Mouse (Mus musculus): ENCODE data around the gene Khk. TPM values are rescaled to one million over a fixed set of nuclear protein-coding genes. Genes with fewer than 3 reads are reported as not detected.

Khk gene
- total RNA-seq, 1 experiment from 2014 or later, result 29.8 TPM

DNA sequence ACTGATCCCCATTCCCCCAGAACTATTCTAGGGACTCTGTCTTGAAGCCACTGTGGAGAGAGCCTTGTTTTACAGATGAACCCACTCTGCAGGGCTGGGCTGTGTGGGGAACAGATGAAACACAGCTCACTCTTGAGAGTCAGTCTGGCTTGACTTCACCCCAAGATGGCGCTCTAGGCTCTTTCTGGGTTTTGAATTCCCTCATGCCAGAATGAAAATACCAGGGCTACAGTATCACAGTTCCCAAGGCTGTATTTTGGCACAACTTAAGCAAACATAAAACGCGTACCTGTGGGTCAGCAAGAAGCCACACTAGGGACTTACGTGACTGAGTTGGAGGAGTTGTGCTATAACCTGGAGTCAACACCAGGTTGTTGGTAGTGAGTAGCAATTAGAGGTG is 8.9 kb downstream of the Khk start:
- 0 out of 2 replicates have a peak, but pooled peaks have one; percentile 29 for ATAC-seq (replicated peaks; ENCODE audit: insufficient number of reproducible peaks, low FRiP score, low TSS enrichment, poor library complexity, severe bottlenecking)

DNA sequence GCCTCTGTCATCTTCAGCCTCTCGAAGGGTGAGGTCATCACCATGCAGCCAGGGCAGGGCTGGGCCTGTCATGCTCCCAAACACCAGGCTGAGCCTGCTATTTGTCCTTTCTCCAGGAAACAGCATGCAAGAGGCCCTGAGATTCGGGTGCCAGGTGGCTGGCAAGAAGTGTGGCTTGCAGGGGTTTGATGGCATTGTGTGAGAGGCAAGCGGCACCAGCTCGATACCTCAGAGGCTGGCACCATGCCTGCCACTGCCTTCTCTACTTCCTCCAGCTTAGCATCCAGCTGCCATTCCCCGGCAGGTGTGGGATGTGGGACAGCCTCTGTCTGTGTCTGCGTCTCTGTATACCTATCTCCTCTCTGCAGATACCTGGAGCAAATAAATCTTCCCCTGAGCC is 9.6 kb downstream of the Khk start:
- ATAC-seq (replicated peaks; ENCODE audit: insufficient number of reproducible peaks, low FRiP score, low TSS enrichment, poor library complexity, severe bottlenecking), result no peak

DNA sequence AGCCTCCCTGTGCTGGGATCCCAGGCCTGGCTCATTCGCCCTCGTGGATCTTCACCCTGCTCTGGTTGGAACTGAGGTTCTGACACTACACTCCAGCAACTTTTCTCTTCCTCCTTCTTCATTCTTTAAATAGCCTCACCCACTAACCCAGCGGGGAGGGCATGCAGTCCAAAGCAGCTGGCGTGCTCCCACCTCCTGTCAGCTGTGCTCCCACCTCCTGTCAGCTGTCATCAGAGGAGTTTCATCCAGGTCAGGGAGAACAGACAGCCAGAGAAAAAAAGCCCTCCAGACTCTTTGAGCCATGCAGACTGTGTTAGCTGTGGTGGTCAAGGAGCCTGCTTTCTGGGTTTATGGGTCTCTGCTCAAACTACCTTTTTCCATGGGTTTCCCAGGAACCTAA is 10.1 kb downstream of the Khk start:
- no peak for ATAC-seq (replicated peaks; ENCODE audit: insufficient number of reproducible peaks, low FRiP score, low TSS enrichment, poor library complexity, severe bottlenecking)

DNA sequence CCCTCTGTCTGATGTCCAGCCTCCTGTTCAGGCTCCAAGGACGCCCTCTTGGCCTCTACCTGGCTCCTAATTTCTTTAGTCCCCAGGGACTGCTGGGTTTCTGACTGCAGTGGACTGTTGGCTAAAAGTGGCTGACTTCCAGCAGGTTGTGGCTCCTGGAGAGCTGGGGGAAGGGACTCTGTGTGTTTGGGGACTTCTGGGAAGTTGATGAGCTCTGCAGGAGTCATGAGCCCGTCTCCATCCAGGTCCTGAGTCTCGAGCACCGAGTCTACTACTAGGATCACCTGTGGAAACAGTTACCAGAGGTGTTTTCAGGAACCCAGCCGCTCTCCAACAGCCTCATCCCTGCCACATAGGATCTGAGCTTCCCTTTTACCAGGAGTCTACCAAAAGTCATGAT is 12.5 kb downstream of the Khk start:
- ATAC-seq (replicated peaks; ENCODE audit: insufficient number of reproducible peaks, low FRiP score, low TSS enrichment, poor library complexity, severe bottlenecking), result no peak

DNA sequence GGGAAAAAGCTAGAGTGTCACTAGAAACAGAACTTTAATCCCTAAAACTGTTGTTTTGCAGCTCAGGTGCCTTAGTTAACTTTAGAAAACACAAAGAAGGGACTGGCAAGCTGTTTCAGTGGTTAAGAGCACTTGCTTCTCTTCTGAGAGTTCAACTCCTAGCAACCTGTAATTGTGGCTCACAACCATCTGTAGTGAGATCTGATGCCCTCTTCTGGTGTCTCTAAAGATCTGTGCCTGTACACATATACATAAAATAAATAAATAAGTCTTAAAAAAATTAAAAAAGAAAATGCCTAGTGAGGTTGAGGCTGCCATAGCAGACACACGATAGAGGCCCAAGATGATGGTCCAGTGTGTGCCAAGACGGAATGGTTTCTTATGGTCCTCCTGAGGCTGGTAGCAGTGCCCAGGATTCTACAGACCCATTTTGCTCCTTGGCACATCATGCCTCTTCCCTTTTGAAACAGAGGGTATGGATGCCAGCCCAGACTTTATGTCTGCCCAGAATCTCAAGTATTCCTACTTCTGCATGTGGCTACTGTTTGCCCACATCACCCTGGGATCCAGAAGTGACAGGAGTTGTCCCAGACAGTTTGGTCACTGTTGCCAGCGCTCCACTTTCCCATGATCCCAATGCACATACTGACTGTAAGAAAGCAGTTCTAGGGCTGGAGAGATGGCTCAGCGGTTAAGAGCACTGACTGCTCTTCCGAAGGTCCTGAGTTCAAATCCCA is 13.7 kb downstream of the Khk start:
- no peak for ATAC-seq (replicated peaks; ENCODE audit: insufficient number of reproducible peaks, low FRiP score, low TSS enrichment, poor library complexity, severe bottlenecking)

DNA sequence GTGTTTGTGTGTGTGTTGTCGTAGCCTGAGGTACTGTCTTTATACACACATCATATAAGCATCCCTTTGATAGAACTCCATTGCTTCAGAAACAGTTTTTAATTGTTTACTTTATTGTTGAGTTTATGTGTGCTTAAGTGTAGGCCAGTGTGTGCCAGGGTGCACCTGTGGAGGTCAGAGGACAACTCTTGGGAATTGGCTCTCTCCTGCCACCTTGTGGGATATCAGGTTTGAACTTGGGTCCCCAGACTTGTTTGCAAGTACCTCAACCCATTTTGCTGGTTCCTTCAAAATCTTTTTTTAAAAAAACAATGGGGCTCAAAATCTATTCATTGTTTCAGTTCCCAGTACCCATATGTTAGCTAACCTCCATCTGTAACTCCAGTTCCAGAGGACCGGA is 21.8 kb downstream of the Khk start:
- ATAC-seq (replicated peaks; ENCODE audit: insufficient number of reproducible peaks, low FRiP score, low TSS enrichment, poor library complexity, severe bottlenecking), result no peak

DNA sequence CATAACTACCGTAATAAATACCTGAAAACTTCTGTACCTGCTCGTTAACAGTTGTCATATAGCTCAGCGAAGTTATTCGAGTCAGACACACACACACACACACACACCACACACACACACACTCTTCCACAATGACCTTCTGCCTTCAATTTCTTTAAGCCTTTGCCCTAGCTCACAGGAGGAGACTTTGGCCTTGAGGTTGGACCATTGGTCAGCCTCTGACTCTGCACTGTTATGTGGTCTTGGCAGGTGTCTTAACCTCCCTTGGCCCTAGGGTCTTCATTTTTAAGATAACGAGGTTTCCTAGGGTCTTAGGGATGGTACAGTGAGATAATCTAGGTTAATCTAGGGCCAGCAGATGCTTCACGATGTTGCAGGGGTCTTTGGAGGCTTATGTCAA is 23.1 kb downstream of the Khk start:
- ATAC-seq (replicated peaks; ENCODE audit: insufficient number of reproducible peaks, low FRiP score, low TSS enrichment, poor library complexity, severe bottlenecking), result no peak

DNA sequence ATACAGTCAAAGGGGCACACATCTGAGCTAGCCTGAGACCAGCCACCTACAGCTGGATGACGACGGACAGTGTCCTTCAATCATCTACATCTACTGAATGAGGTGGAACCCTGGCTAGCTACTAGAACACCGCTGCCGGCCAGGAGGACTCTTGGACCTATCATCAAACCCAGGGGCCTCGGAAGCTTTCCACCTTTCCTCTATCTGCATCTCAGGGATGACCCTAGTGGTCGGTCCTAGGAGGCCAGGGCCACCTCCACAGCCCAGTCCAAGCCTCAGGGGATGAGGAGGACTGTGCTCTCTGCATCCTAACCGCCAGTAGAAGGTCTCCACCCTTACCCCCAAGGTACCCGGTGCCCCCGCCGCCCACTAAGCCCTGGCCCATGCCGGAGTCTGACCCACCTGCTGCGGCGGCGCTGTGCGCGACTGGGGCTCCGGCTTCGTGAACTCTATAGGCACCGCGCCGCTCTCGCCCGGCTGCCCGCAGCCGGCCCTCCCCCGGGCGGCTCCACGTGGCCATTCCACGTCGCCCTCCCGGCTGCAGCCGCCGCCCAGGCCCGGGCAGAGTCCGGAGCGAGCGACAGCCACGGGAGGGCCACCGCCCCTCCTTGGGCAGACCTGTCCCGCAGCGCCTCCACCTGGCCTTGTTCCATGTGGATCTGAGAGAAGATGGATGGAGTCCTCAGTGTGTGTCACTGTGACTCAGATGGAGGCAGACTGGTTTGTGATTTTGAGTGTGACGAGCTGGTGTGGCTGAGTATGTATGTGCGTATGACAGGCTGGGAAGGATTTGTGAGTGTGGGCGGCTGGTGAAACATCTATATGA is 23.9 kb downstream of the Khk start, which contains the start of gene Cgref1:
Gene Cgref1 (minus strand): TSS at position 636 of the 826 bp plus-strand sequence.
- no peak for ATAC-seq (replicated peaks; ENCODE audit: insufficient number of reproducible peaks, low FRiP score, low TSS enrichment, poor library complexity, severe bottlenecking)

DNA sequence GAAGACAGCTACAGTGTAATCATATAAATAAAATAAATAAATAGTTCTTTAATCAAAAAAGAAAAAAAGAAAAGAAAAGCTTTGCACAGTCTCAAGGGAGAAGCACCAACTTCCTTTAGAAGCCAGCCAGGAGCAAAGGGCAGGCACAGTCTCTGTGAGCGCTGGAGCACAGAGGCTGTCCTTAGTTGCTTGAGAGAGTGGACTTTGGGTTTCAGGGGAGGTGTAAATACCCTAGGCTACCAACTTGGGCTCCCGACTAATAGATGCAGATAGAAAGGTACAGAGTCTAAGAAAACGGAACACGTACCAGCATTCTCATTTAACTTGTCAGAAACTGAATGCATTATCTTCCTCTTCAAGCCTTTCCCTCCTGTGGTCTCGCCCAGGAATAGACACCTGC is 27.4 kb downstream of the Khk start:
- no peak for ATAC-seq (replicated peaks; ENCODE audit: insufficient number of reproducible peaks, low FRiP score, low TSS enrichment, poor library complexity, severe bottlenecking)

DNA sequence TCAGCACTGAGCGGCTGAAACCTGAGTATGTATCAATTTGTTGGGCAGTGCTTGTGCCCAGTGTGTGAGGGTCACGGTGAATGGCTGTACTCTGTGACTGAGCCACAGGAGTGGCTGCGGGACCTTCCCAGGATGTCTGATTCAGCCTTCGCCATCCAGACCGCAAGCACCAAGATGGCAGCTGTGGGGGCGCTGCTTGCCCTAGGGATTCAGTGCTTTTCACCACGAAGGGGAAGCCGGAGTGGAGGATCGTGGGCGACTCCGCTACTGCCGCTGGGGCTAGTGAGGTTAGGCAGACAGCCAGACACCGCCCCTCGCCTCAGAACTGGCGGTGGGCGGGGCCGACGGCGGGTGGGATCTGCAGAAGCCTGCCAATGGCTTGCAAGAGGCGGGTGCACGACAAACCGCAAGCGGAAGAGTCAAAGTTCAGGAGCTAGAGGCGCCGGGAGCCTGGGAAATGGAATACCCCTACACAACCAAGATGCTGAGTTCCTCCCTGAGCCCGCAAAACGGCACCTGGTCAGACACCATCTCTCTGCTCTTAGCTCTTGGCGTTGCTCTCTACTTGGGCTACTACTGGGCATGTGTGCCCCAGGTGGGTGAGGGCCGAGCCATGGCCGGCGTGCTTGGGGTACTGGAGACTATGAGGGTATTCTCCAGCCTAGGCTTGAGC is 28.6 kb downstream of the Khk start:
- peak; percentile 84 for ATAC-seq (replicated peaks; ENCODE audit: insufficient number of reproducible peaks, low FRiP score, low TSS enrichment, poor library complexity, severe bottlenecking)

DNA sequence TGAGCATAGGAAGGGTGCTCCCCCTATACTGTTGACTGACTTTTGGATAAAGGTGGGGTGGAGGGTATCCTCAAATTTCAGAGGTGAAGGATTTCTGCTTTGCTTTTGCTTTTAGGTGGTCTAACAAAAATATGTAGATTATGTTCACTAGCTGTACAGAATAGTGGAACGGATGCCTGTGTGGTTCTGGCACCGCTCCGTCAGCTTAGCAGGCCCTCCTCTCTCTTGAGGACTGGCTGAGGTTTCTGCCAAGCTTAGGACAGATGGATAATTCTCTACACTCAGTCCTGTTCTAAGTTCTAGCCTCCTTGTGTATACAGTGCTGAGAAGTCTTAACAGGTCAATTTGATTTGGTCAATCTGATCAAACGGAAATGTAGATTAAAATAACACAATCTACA is 29.2 kb downstream of the Khk start:
- no peak for ATAC-seq (replicated peaks; ENCODE audit: insufficient number of reproducible peaks, low FRiP score, low TSS enrichment, poor library complexity, severe bottlenecking)

DNA sequence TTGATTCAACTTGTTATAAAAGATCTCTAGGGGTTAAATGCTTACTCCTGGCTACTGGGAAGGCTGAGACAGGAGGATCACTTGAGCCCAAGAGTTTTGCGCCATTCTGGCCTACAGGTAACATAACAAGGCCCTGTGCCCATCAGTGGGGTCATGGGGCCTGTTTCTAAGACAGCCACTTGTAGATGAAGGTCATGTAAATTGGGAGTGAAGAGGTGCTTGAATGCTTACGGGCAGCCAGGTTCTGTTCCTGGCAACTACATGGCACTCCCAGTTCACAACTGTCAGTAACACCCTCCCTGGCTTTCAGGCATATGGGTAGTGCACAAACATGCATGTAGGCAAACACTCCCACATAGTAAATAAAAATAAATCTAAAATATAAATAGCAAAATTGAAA is 29.7 kb downstream of the Khk start:
- no peak for ATAC-seq (replicated peaks; ENCODE audit: insufficient number of reproducible peaks, low FRiP score, low TSS enrichment, poor library complexity, severe bottlenecking)

DNA sequence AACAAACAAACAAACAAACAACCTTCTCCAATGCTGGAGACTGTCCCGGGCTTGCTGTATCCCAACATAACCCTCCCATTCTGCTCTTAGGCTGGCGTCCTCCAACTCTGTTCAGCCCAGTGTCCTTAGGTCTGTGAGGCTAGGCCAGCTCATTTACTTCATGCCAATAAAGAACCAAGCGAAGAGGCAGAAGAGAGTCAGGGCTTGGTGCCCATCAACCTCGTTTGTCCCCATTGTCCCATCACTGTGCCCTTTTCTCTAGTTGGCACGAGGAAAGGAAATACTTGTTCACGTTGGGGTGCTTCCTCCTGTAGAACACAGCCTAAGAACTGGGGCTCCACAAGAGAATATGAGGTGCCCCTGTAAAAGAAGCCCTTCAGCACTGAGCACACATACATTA is 30.5 kb downstream of the Khk start:
- ATAC-seq (replicated peaks; ENCODE audit: insufficient number of reproducible peaks, low FRiP score, low TSS enrichment, poor library complexity, severe bottlenecking), result no peak

DNA sequence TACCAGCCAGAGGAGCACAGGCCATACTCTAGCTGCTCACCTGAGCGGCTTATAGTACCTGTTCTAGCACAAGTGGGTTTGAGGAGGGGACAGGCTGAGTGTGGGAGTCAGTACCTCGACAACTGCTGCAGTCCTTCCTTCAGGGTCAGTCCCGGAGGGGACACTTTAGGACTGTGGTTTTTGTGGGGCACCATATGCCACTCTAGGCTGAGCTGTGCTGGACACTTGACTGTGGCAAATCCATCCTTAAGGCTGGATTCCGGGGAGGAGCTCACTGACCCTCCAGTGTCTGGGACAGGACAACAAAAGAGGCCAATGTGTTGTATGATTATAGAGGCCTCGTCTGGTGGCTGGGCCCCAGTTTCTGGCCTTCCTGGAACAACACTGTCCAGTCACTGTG is 31.3 kb downstream of the Khk start:
- ATAC-seq (replicated peaks; ENCODE audit: insufficient number of reproducible peaks, low FRiP score, low TSS enrichment, poor library complexity, severe bottlenecking), result no peak

DNA sequence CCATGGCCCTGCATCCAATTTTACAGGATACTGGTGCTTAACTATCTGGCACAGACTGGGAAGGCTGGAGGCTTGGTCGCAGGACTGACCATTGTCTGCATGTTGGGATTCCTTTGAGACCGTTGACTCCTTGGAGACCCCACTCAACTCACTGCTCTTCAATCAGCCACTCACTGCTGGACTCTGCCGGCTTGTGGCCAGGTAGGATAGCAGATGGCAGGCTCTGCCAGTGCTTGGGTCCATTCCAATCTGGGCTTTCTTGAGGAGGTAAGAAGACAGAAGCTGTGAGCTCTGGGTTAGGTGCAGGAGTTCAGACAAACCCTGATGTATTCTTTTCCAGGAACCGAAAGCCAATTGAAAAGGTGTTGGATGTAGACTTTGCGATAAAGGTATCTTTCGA is 32.8 kb downstream of the Khk start:
- ATAC-seq (replicated peaks; ENCODE audit: insufficient number of reproducible peaks, low FRiP score, low TSS enrichment, poor library complexity, severe bottlenecking), result no peak

DNA sequence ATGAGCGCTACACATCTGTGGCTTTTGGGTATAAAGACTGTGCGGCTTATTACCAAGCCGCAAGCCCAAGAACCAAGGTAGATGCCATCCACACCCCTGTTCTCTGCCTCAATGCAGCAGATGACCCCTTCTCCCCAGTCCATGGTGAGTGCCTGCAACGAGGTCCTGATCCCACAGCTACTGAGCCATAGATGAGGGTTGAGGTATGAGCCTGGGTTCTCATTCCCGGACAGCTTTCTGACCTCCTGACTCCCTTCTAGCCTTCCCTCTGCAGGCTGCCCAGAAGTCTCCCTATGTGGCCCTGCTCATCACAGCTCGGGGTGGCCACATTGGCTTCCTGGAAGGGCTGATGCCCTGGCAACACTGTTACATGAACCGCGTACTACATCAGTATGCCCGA is 33.3 kb downstream of the Khk start:
- no peak for ATAC-seq (replicated peaks; ENCODE audit: insufficient number of reproducible peaks, low FRiP score, low TSS enrichment, poor library complexity, severe bottlenecking)

DNA sequence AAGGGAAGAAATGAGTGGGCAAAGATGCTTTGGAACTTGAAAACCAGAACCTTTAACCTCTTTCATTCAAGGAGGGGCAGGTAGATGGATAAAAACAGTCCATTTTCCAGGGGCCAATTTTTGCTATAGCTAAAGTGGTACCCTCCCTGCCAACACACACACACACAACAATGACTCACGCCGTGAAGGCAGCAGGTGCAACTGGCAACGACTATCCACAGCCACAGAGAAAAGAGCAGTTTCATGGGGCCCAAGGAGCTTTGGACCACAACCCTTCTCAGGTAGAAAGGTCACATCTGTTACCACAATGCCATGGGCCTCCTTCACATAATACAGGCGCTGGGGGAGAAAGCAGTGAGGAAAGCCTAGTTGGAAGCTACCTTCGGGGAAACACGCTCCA is 34.5 kb downstream of the Khk start:
- no peak for ATAC-seq (replicated peaks; ENCODE audit: insufficient number of reproducible peaks, low FRiP score, low TSS enrichment, poor library complexity, severe bottlenecking)

DNA sequence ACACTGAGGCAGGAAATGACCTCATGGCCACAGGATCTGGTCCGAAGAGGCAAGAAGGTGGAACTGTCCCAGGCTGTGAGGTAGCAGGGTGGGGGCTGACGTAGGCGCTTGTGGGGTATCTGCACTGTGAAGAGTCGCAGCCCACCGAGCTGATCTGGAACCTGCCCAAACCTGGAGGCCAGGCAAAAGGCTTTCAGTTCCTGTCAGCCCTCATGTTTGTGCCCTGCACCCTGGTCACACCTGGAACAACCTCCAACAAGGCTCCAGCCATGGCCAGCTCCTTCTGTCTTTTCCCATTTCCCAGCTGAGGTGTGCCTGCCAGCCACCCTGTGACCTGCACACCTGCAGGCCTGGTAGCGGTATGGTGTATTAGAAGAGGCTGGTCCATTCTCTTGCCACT is 36.7 kb downstream of the Khk start:
- no peak for ATAC-seq (replicated peaks; ENCODE audit: insufficient number of reproducible peaks, low FRiP score, low TSS enrichment, poor library complexity, severe bottlenecking)

DNA sequence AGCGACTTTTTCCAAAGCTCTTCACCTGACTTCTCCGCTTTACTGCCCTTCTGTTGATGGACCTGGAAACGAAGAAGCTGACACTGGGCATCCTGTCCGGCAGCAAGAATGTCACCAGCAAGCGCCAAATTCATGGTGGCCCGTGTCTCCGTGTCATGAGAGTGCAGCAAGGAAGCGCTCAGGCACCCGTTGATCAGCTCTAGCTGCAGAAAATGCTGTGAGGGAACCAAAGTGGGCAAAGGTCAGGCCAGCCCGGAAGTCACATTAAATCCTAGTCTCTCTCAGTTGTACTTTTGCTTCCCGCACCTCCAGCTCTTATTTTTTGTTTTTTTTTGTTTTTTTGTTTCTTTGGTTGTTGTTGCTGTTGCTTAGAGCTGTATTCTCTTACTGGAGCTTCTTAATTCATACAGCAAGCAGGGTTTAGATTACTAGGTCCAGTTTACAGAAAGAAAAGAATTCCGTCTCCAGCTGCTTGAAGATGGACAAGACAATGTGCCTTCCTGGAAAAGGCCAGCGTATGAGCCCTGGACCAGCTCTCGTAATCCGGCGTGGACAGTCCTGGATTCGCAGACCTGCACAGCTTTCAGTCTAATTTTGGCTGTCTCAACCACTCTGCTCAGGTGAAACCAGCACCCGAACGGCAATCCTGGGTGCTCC is 38.1 kb downstream of the Khk start:
- ATAC-seq (replicated peaks; ENCODE audit: insufficient number of reproducible peaks, low FRiP score, low TSS enrichment, poor library complexity, severe bottlenecking), result no peak

All from monocyte, adult 5-6 weeks (primary cell).